Mouse (Mus musculus) c-Kit-positive CD71-negative TER-119-negative erythroid progenitor cells, embryonic 14.5 days (primary cell): Measurements from ENCODE around the gene Atp6v0d1.

Experiments
- DNase-seq: peaks from one replicate; pipeline ENCODE4 v3.0.0-alpha.2; 2013; ENCODE audit warnings: low read depth

Gene Atp6v0d1

DNA sequence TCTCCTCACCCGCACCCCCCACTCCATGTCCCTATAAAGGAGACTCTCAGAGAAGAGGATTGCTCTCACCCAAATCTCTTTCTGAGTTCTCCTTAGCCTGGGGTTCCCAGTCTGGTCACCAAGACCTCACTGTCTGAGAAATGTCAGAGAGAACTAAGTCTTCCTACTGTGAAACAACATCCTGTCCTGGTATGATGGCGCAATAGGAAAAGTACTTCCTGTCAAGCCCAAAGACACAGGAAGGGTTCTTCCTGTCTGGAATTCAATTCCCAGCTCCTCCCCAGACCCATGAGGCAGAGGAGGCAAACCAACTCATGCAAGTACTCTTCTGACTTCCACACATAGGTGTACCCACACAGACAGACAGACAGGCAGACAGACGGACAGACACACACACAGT, 61.2 kb downstream of the Atp6v0d1 start:
- no peak for DNase-seq

DNA sequence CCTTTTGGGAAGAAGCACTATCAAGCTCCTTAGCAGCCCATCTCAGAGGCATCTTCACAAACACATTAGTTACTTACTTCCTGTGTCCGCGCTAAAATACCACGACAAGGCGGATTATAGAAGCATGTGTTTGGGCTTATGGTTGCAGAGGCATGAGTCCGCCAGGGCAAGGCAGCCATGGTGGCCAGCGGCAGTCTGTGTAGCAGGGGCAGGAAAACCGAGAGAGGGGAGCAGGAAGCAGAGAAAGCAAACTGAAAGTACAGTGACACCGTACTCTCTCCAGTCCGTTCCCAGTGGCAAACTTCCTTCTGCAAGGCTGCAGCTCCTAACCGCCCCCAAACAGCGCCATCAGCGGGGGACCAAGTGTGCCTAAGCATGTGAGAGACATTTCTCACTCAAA, 66.1 kb downstream of the Atp6v0d1 start:
- no peak for DNase-seq

DNA sequence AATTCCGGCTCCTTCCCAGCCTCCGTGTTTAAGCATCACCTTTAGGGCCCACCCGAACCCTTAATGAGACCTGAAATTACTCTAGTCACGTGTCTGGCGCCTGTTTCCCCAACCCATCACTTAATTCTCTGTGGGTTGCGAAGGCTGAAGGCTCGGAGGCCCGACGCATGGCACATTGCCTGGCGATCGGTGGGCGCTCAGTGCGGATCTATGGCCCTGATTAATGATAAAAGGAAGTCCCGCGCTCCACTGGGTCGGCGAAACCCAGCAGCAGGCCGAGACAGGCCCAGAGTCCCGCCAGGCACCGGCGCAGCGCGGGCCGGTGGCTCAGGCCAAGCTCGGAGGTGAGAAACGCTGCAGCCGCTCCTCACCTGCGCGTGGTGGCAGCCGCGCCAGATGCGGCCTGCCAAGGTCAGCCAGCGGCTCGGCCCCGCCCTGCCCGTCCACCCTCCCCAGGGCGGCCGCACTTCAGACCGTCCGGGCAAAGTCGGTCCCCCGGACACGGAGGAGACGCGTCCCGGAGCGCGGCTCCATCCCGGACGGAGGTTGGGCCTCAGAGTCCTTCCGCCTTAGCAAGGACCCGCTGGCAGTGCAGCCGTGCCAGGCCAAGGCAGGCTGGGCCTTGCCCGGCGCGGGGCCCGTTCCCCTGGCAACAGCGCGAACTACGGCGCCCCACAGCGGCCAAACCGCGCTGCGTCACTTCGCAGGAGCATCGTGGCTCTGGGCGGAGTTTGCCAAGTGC, 69.2 kb downstream of the Atp6v0d1 start, which contains the start of gene Zdhhc1:
TSS of gene Zdhhc1 (minus strand) at position 464 of the 742 bp plus-strand sequence.
- DNase-seq, result no peak

- DNase-seq, result no peak
Observed at GRCm38 (mm10) chr8:105495350-105496302, 70.2 kb downstream of the Atp6v0d1 start.

DNA sequence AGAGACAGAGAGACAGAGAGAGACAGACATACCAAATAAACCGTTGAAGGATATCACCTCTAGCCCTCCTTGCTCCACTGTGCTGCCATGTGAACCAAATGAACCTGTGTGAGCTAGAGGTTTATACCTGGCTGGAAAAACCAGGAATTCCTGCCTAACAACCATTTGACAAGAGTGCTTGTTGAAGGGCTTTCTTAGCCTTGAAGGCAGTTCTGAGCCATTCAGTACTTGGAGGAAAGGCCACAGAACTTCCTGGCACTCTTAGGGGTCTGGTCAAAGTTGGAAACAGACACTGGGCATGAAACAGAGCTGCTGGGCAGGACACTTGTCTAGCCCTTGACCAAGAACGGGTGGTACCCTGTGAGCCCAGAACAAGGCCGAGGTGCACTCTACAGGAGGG, 71.3 kb downstream of the Atp6v0d1 start:
- DNase-seq, result no peak

DNA sequence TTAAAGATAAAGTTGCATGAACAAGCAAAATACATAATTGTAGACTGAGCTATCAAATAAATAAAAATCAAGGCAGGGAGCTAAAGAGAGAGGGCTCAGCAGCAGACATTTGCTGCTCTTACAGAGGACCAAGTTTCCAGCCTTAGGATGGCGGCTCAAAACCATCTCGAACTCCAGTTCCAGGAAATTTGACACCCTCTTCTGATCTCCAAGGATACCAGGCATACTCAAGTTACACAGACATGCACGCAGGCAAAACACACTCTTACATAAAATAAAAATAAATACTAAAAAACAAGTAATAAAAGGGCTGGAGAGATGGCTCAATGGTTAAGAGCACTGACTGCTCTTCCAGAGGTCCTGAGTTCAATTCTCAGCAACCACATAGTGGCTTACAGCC, 72.4 kb downstream of the Atp6v0d1 start:
- DNase-seq, result no peak

- no peak for DNase-seq
Observed at GRCm38 (mm10) chr8:105489281-105489680, 76.6 kb downstream of the Atp6v0d1 start.

- no peak for DNase-seq
Observed at GRCm38 (mm10) chr8:105488082-105488481, 77.8 kb downstream of the Atp6v0d1 start.

- no peak for DNase-seq
Observed at GRCm38 (mm10) chr8:105484392-105484791, 81.5 kb downstream of the Atp6v0d1 start.

GRCm38 (mm10) chr8:105484030-105484368, 81.8 kb downstream of the Atp6v0d1 start:
- no peak for DNase-seq

- no peak for DNase-seq
Observed at GRCm38 (mm10) chr8:105483212-105484029, 82.4 kb downstream of the Atp6v0d1 start.

DNA sequence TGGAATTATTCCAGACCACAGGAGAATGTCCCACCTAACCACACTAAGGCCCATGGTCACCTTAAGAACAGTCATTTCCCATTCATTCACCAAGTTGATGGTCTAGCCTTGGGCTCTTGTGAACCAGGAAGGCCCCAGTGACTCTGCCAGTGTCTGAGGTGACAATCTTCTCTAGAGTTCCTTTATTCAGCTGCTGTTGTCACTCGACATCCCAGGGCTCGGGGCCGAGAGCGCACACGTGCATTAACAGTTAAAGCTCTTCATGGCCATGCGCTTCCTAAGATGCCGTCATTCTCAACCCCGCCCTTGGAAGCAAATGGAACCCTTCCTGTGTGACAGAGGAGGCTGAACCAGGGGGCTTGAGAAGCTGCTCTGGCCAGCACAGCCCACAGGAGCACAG, 83.7 kb downstream of the Atp6v0d1 start:
- DNase-seq, result no peak

DNA sequence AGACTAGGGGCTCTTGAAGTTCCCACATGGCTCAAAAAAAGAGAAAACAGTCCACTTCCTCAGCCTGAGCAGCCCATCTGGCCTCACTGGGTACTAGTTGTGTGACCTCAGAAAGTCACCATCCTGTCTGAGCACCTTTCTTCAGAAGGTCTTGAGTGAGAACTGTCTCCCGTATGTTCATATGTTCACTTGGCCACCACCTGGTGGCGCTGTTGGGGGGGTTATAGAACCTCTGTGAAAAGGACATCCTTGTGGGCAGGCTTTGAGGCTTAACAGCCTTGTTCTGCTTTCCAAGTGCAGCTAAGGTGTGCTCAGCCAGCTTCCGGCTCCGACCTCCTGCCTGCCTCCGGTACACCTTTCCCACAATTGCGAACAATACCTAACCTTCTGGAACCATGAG, 84.4 kb downstream of the Atp6v0d1 start:
- peak; percentile 65 for DNase-seq

- no peak for DNase-seq
Observed at GRCm38 (mm10) chr8:105481013-105481412, 84.8 kb downstream of the Atp6v0d1 start.

DNA sequence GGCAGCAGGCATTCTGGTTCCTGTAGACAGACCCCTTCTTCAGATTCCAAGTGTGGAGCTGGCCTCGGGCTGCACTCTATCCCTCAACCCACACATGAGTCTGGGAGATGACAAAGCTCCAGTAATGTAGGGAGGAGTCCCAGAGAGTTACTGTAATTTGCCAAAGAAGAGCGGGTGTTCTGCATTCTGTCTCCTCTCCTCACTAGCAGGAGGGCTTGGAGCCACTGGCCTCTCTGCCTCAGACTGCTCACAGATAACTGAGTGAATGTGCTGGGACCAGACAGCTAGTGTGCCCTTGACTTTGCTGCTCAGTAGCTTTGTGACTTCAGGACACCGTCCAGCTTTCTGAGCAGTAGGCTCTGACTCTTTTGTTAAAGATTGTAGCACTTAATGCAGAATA, 88.1 kb downstream of the Atp6v0d1 start:
- DNase-seq, result no peak

DNA sequence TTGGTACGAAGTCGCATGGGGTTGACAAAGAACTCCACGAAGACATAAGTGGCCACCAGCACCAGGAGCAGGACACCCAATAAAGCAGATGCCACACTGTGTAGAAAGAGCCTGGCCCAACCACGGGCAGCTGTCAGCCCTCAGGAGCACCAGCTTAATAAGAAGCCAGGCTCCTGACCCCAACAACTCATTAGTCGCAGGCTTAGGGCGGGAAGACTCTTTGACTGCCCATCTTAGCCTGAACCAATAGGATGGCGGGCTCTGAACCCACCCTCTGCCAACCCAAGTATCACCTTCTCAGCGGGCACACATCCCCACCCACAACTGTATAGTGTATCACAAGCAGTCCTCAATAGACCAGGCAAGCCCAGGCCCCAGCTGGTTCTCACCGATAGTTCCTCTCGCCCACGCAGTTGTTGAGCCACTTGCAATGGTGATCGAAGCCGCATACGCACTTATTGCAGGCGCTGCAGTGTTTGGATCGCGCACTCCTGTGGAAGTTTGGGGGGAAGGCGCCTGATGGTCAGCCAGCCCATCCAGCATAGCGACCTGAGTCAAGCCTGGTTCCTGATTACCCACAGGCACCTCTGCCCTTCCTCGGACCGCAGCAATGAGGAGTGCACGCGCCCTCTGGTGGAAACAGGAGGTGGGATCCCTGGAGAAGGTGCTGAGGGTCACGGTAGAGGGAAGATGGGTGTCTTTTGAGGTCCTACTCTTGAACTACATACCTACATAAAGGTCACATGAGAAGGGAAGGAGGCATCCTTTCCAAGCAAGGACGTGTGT, 89.0 kb downstream of the Atp6v0d1 start:
- DNase-seq, result no peak

GRCm38 (mm10) chr8:105476161-105476560, 89.7 kb downstream of the Atp6v0d1 start:
- DNase-seq, result no peak

GRCm38 (mm10) chr8:105475742-105476141, 90.1 kb downstream of the Atp6v0d1 start:
- DNase-seq, result no peak

DNA sequence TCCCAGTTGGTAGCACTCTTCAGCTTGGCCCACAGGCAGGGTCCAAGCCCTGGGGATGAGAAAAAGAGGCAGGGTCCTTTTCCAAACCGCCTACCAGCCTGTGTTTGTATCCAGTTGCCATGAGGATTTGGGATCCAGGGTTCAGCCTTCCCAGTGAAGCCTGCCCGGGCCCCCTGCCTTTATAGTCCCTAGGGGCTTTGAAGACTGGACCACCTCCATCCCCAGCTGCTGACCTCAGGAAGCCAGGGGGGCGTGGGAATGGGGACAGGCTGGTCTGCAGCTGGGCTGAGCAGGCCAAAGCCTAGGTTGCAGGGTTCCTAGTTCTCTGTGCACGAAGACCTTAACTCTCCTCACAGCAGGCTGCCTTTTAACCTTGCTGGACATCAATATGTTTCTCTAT, 90.6 kb downstream of the Atp6v0d1 start:
- DNase-seq, result no peak

DNA sequence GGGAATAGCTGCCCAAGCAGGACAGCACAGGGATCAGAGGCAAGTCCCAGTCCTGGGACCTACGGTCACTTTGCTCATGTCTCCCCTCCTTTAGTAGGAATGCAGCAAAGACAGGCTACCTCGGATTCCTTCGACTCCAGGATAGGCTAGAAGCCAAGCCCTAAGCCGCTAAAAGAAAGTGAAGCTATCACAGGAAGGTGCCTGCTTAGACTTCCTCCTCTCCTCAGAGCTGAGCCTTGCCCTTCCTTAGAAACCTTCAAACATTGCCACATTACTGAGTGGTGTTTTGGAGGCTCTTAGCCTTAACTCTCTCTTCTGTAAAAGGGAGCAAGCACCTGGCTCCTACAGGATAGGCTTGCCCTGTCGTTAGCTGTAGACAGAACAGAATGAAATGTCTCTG, 91.2 kb downstream of the Atp6v0d1 start:
- DNase-seq, result no peak
